Mouse (Mus musculus) gastrocnemius, postnatal 25 days (tissue): Measurements from ENCODE around the gene Fam110c. TPM values are rescaled to one million over a fixed set of nuclear protein-coding genes. Genes with fewer than 3 reads are reported as not detected.

Experiments used
- DNase-seq: peaks from one replicate; pipeline ENCODE4 v3.0.0; 2022
- total RNA-seq, 2 experiments: library from RNA; stranded (reverse); gene quantifications; 1 replicate in 1 of 2; 2 replicates in 1 of 2; pipeline ENCODE4 v1.2.3; 2021

The Fam110c gene
- total RNA-seq, 2 experiments from 2014 or later = not detected

DNA sequence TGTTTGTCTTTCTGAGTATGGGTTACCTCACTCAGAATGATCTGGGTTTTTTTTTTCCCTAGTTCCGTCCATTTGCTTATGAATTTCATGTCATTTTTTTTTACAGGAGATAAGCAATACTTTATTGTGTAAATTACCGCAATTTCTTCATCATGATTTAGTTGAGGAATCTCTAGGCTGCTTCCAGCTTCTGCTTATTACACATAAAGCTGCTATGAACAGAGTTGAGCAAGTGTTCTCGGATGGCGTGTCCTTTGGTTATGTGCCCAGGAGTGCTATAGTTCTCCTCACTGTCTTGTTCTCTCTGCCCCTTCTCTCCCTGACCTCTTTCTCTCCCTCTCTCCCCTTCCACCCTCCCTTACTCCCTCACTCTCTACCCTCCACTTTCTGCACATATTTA is 28.2 kb downstream of the Fam110c start:
- DNase-seq = no peak

DNA sequence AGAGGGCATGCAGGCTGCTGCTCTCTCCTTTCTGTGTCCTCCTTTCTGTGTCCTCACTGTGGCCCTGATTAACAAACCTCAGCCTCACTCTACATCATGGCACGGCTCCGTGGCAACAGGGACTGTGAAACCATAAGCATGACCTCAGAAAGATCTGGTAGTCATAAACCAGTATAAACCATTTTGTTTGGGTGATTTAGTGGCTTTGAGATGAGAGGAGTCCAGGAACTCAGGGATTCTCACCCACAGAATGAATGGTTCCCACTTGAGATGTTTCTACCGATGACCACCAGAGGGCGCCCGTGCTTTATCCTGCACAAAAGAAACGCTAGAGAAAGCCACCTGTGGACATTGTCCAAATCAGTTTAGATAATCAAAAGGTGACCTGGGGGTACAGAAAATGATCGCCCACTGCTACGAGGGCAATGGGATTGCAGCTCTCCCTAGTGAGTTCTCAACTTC is 42.4 kb downstream of the Fam110c start:
- DNase-seq = no peak

DNA sequence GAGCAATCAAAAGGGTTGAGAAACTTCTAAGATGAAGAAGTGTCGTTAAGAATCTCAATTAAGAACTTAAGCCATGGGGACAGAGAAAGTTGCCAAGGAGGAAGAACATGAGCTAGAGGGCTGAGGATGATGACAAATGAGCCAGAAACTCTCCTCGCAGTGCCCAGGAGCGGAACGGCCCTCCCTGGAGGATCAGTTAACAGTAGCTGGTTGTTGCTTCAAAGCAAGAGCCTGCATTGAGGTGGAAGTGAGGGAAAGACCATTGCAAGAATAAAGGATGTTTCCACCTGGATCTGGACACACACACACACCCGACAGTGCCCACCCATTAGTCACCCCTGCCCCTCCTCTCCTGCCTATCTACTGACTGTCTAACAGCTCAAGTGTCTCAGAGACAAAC is 46.9 kb downstream of the Fam110c start:
- DNase-seq = no peak

DNA sequence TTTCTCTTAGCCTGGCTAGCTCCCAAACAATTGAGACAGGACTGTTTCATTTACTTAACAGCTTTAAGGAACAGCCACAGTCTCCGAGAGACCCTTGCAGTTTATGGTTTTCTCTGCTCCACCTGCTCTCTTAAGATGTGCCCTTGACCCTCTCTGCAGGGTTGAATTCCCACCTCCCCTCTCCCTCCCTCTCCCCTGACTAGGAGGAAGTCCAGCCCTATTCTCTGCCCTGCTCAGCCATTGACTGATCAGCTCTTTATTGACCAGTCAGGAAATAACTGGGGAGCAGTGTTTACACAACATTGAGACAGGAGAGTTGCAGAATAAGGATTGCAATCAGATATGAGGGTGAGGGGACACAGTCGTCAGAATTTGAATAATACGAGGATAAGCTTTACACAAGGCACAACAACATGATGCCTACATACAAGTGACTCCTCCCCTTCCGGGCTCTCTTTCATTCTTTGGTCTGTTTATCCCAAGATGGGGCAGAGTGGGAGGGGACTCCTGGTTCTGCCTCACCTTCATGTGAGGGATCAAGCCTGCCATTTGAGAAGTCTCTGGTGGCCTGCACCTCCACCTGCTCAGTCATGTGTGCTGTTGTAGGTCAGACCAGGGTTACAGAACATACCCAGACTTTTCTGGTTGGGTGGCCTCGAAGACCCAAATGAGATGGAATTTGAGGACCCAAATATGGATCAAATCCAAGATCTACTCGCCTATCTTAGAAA is 49.4 kb downstream of the Fam110c start:
- no peak for DNase-seq

GRCm38 (mm10) chr12:31126071-31126470 is 52.4 kb downstream of the Fam110c start:
- DNase-seq = no peak

DNA sequence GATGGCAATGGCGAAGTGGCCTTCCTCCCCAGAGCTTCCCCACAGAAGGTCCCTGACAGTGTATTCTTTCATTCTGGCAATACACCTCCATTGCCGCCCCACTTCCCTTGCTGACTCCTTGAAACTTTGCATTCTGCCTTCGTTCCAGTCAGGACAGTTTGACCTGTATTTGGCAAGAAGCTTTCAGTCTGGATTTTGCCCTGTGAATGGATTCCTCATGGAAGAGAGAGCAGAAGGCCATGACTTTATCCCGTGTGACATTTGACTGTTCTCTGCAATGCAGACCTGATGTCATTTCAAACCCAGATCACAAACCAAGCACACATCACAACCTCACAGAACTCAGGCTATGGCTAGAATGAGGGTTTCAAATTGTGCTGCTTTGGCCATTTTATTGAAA is 55.9 kb downstream of the Fam110c start:
- no peak for DNase-seq

Other genes with a start within 250 kb of the Fam110c start
- under 1 TPM; 0.46 to 0.95 TPM for gene Alkal2, start 189.5 kb upstream of the Fam110c start, total RNA-seq
- gene Acp1, start 162.3 kb upstream of the Fam110c start, total RNA-seq = 10 to 100 TPM; 32.1 to 33.6 TPM
- 1 to 10 TPM in 1 of 2 experiments, under 1 TPM in 1; 0.83 to 1.1 TPM for gene Sh3yl1, start 162.2 kb upstream of the Fam110c start, total RNA-seq
- not detected for gene Gm6993, start 166.9 kb downstream of the Fam110c start, total RNA-seq
- 10 to 100 TPM; 31.7 to 32.2 TPM for gene Lamb1, start 191.4 kb downstream of the Fam110c start, total RNA-seq